Mouse (Mus musculus): ENCODE data around the gene Fam71e2. TPM values are rescaled to one million over a fixed set of nuclear protein-coding genes. Genes with fewer than 3 reads are reported as not detected.

Gene Fam71e2
- polyA plus RNA-seq, 1 experiment: 0.11 TPM

DNA sequence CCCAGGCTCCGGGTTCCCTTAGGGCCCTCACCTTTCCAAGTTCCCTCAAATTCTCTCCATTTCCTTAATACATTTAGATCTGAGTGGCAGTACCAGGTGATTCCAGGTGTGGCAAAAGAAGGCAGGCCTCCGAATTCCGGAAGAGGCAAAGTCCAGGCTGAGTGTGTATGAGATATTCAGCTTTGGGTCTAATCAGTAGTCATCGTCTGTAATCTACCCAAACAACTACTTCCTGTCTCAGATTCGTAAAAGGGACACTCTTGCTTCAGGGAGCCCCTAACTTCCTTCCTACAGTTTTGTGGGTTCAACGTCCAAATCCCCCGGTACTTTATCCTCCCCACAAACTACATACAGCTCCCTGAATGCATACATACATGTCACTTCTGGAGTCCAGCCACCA lies 45.9 kb downstream of the Fam71e2 start, which contains the start of gene Tmem150b:
TSS of gene Tmem150b (minus strand) at position 81 of the 400 bp plus-strand sequence.
- Histone ChIP-seq H3K4me3 (ENCODE audit: control insufficient read depth, insufficient read depth, low read length) (no peak within 1 kb of the TSS), H3K4me1 (replicated peaks; ENCODE audit: control insufficient read depth, insufficient read depth, low read length) (peaks cover 14% of the 10 kb centered on the region), H3K36me3 (ENCODE audit: control insufficient read depth, insufficient read depth, low read length) (no peaks in the 10 kb centered on the region), H3K27me3 (ENCODE audit: control insufficient read depth, insufficient read depth, low read length) (no peaks in the 10 kb centered on the region), H3K27ac (ENCODE audit: control insufficient read depth, insufficient read depth, low read length) (peak within 1 kb of the TSS; percentile 29; the same call in 1 of the 2 replicates)
- no peak for DNase-seq
- WGBS: 6% methylated on average over 7 of the region's 7 CpGs
- no peak for TF ChIP-seq POLR2A (IDR thresholded peaks at IDR 0.05; ENCODE audit: control insufficient read depth, extremely low read depth, insufficient read depth, low read length, poor library complexity)
- no peak for TF ChIP-seq CTCF (IDR thresholded peaks at IDR 0.05; ENCODE audit: borderline replicate concordance, control insufficient read depth, extremely low read depth, insufficient read depth, low read length, poor library complexity)

- no peaks in the 10 kb centered on the region for H3K36me3 ChIP-seq (ENCODE audit: control insufficient read depth, insufficient read depth, low read length)
- H3K27ac ChIP-seq (ENCODE audit: control insufficient read depth, insufficient read depth, low read length): no peak overlapping the region
- 9% methylated on average over 3 of the region's 3 CpGs for WGBS
- DNase-seq: no peak
- H3K4me3 ChIP-seq (ENCODE audit: control insufficient read depth, insufficient read depth, low read length): no peak overlapping the region
- no peak for TF ChIP-seq CTCF (IDR thresholded peaks at IDR 0.05; ENCODE audit: borderline replicate concordance, control insufficient read depth, extremely low read depth, insufficient read depth, low read length, poor library complexity)
- no peak for TF ChIP-seq POLR2A (IDR thresholded peaks at IDR 0.05; ENCODE audit: control insufficient read depth, extremely low read depth, insufficient read depth, low read length, poor library complexity)
- peaks cover 14% of the 10 kb centered on the region for H3K4me1 ChIP-seq (replicated peaks; ENCODE audit: control insufficient read depth, insufficient read depth, low read length)
- H3K27me3 ChIP-seq (ENCODE audit: control insufficient read depth, insufficient read depth, low read length): no peaks in the 10 kb centered on the region
Observed at GRCm38 (mm10) chr7:4724359-4724758, 46.7 kb downstream of the Fam71e2 start.

DNA sequence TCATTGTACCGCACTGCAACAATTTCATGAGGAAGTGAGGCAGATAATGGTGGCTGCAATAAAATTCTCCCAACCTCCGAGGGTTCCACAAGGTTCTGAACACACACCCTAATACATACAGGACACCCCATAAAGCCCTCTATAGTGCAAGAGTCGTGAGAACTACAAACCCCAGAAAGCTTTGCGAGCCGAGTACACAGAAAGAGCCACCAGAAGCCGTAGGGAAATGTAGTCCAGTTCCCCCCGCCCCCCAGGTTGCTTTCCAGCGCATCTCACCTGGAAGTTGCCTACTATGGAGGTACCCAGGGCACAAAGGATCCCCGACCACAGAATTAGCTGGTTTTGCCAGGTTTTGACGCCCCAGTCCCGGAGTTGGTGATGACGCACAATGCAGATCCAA lies 47.6 kb downstream of the Fam71e2 start:
- H3K27me3 ChIP-seq (ENCODE audit: control insufficient read depth, insufficient read depth, low read length): no peaks in the 10 kb centered on the region
- no peaks in the 10 kb centered on the region for H3K36me3 ChIP-seq (ENCODE audit: control insufficient read depth, insufficient read depth, low read length)
- DNase-seq: peak; percentile 27
- peaks cover 14% of the 10 kb centered on the region for H3K4me1 ChIP-seq (replicated peaks; ENCODE audit: control insufficient read depth, insufficient read depth, low read length)
- H3K4me3 ChIP-seq (ENCODE audit: control insufficient read depth, insufficient read depth, low read length): peak overlapping the region; percentile 32
- H3K27ac ChIP-seq (ENCODE audit: control insufficient read depth, insufficient read depth, low read length): no peak overlapping the region
- TF ChIP-seq CTCF (IDR thresholded peaks at IDR 0.05; ENCODE audit: borderline replicate concordance, control insufficient read depth, extremely low read depth, insufficient read depth, low read length, poor library complexity): no peak
- no peak for TF ChIP-seq POLR2A (IDR thresholded peaks at IDR 0.05; ENCODE audit: control insufficient read depth, extremely low read depth, insufficient read depth, low read length, poor library complexity)
- 46% methylated on average over 12 of the region's 12 CpGs for WGBS

DNA sequence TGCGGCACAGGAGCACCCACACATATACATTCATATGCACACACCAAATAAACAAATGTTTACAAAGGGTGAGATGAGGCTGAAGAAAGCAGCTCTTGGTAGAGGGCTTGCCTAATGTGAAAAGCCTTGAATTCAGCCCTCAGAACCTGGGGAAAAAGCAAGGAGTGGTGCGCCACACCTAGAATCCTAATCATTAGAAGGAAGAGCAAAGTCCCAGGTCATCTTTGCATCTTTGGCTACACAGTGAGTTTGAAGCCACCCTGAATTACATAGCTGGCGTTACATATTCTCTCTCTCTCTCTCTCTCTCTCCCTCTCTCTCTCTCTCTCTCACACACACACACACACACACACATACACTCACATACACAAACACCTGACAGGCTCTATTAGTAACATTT lies 51.8 kb downstream of the Fam71e2 start:
- TF ChIP-seq POLR2A (IDR thresholded peaks at IDR 0.05; ENCODE audit: control insufficient read depth, extremely low read depth, insufficient read depth, low read length, poor library complexity) (no peak), CTCF (IDR thresholded peaks at IDR 0.05; ENCODE audit: borderline replicate concordance, control insufficient read depth, extremely low read depth, insufficient read depth, low read length, poor library complexity) (no peak)
- Histone ChIP-seq H3K27ac (ENCODE audit: control insufficient read depth, insufficient read depth, low read length) (no peak overlapping the region), H3K27me3 (ENCODE audit: control insufficient read depth, insufficient read depth, low read length) (no peaks in the 10 kb centered on the region), H3K4me3 (ENCODE audit: control insufficient read depth, insufficient read depth, low read length) (no peak overlapping the region), H3K4me1 (replicated peaks; ENCODE audit: control insufficient read depth, insufficient read depth, low read length) (peaks cover 7% of the 10 kb centered on the region), H3K36me3 (ENCODE audit: control insufficient read depth, insufficient read depth, low read length) (no peaks in the 10 kb centered on the region)
- no peak for DNase-seq
- 100% methylated on average over 3 of the region's 3 CpGs for WGBS

GRCm38 (mm10) chr7:4716955-4717354 lies 54.1 kb downstream of the Fam71e2 start:
- 83% methylated on average over 6 of the region's 6 CpGs for WGBS
- H3K27me3 ChIP-seq (ENCODE audit: control insufficient read depth, insufficient read depth, low read length): no peaks in the 10 kb centered on the region
- no peak for DNase-seq

DNA sequence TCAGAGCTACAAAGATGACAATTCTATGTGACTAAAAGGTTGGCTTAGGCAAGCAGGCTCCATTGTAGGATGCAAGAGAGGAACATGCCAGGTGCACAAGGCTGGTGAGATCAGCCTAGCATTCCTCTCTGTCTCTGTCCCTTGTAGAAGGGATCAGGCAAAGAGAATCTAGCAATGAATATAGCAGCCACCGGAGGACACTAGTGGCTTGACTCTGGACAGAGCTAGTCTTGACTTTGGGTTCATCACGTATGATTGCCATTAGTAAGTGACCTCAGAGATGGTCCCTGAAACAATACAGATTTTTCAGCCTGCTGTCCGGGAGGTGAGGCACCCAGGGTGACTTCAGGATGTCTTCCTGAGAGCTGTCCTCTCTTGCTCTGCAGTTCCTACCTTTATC lies 58.5 kb downstream of the Fam71e2 start:
- H3K4me3 ChIP-seq (ENCODE audit: control insufficient read depth, insufficient read depth, low read length): no peak overlapping the region
- no peaks in the 10 kb centered on the region for H3K27me3 ChIP-seq (ENCODE audit: control insufficient read depth, insufficient read depth, low read length)
- no peaks in the 10 kb centered on the region for H3K4me1 ChIP-seq (replicated peaks; ENCODE audit: control insufficient read depth, insufficient read depth, low read length)
- H3K27ac ChIP-seq (ENCODE audit: control insufficient read depth, insufficient read depth, low read length): no peak overlapping the region
- no peak for TF ChIP-seq POLR2A (IDR thresholded peaks at IDR 0.05; ENCODE audit: control insufficient read depth, extremely low read depth, insufficient read depth, low read length, poor library complexity)
- TF ChIP-seq CTCF (IDR thresholded peaks at IDR 0.05; ENCODE audit: borderline replicate concordance, control insufficient read depth, extremely low read depth, insufficient read depth, low read length, poor library complexity): no peak
- no peak for DNase-seq
- WGBS: 91% methylated on average over 3 of the region's 3 CpGs
- H3K36me3 ChIP-seq (ENCODE audit: control insufficient read depth, insufficient read depth, low read length): no peaks in the 10 kb centered on the region

More at GRCm38 (mm10) chr7:4716955-4717354, 54.1 kb downstream of the Fam71e2 start:
- Histone ChIP-seq H3K4me3 (ENCODE audit: control insufficient read depth, insufficient read depth, low read length) (no peak overlapping the region), H3K4me1 (replicated peaks; ENCODE audit: control insufficient read depth, insufficient read depth, low read length) (no peaks in the 10 kb centered on the region), H3K36me3 (ENCODE audit: control insufficient read depth, insufficient read depth, low read length) (no peaks in the 10 kb centered on the region), H3K27ac (ENCODE audit: control insufficient read depth, insufficient read depth, low read length) (no peak overlapping the region)
- TF ChIP-seq POLR2A (IDR thresholded peaks at IDR 0.05; ENCODE audit: control insufficient read depth, extremely low read depth, insufficient read depth, low read length, poor library complexity) (no peak), CTCF (IDR thresholded peaks at IDR 0.05; ENCODE audit: borderline replicate concordance, control insufficient read depth, extremely low read depth, insufficient read depth, low read length, poor library complexity) (no peak)

- no peak for DNase-seq
Observed at GRCm38 (mm10) chr7:4705098-4705497, 66.0 kb downstream of the Fam71e2 start.

More at GRCm38 (mm10) chr7:4705098-4705497, 66.0 kb downstream of the Fam71e2 start:
- Histone ChIP-seq H3K27me3 (ENCODE audit: control insufficient read depth, insufficient read depth, low read length) (no peaks in the 10 kb centered on the region), H3K36me3 (ENCODE audit: control insufficient read depth, insufficient read depth, low read length) (no peaks in the 10 kb centered on the region), H3K4me1 (replicated peaks; ENCODE audit: control insufficient read depth, insufficient read depth, low read length) (no peaks in the 10 kb centered on the region), H3K4me3 (ENCODE audit: control insufficient read depth, insufficient read depth, low read length) (no peak overlapping the region), H3K27ac (ENCODE audit: control insufficient read depth, insufficient read depth, low read length) (no peak overlapping the region)
- TF ChIP-seq CTCF (IDR thresholded peaks at IDR 0.05; ENCODE audit: borderline replicate concordance, control insufficient read depth, extremely low read depth, insufficient read depth, low read length, poor library complexity) (peak; percentile 44; the same call in 1 of the 2 replicates), POLR2A (IDR thresholded peaks at IDR 0.05; ENCODE audit: control insufficient read depth, extremely low read depth, insufficient read depth, low read length, poor library complexity) (no peak)
- WGBS: 43% methylated on average over 18 of the region's 18 CpGs

Other genes starting within 250 kb of the Fam71e2 start
- gene Tnni3, start 247.1 kb downstream of the Fam71e2 start, polyA plus RNA-seq (2012; rRNA removed): 79.0 and 1,187 TPM in 2 replicates
- 8.3 and 9.8 TPM in 2 replicates for gene Dnaaf3, start 238.8 kb downstream of the Fam71e2 start, polyA plus RNA-seq (2012; rRNA removed)
- gene Syt5, start 223.8 kb downstream of the Fam71e2 start, polyA plus RNA-seq (2012; rRNA removed): 0.39 and 0.54 TPM in 2 replicates
- 0.11 and 0.15 TPM in 2 replicates for gene Ptprh, start 167.3 kb downstream of the Fam71e2 start, polyA plus RNA-seq (2012; rRNA removed)
- 103 and 113 TPM in 2 replicates for gene Tmem86b, start 139.9 kb downstream of the Fam71e2 start, polyA plus RNA-seq (2012; rRNA removed)
- 419 and 475 TPM in 2 replicates for gene Ppp6r1, start 112.3 kb downstream of the Fam71e2 start, polyA plus RNA-seq (2012; rRNA removed)
- 53.0 and 55.4 TPM in 2 replicates for gene Hspbp1, start 86.2 kb downstream of the Fam71e2 start, polyA plus RNA-seq (2012; rRNA removed)
- gene Brsk1, start 80.7 kb downstream of the Fam71e2 start, polyA plus RNA-seq (2012; rRNA removed): 0.71 and 0.84 TPM in 2 replicates
- gene Tmem150b, start 46.1 kb downstream of the Fam71e2 start, polyA plus RNA-seq (2012; rRNA removed): 2.2 and 3.7 TPM in 2 replicates
- gene Kmt5c, start 31.2 kb downstream of the Fam71e2 start, polyA plus RNA-seq (2012; rRNA removed): 224 and 250 TPM in 2 replicates
- 36.6 and 47.7 TPM in 2 replicates for gene Cox6b2, start 18.2 kb downstream of the Fam71e2 start, polyA plus RNA-seq (2012; rRNA removed)
- 0.13 and 0.32 TPM in 2 replicates for gene Il11, start 11.6 kb upstream of the Fam71e2 start, polyA plus RNA-seq (2012; rRNA removed)
- not detected in 2 replicates for gene Tmem190, start 11.6 kb upstream of the Fam71e2 start, polyA plus RNA-seq (2012; rRNA removed)
- 18.1 and 23.5 TPM in 2 replicates for gene Tmem238, start 18.4 kb upstream of the Fam71e2 start, polyA plus RNA-seq (2012; rRNA removed)
- gene Rpl28, start 21.6 kb upstream of the Fam71e2 start, polyA plus RNA-seq (2012; rRNA removed): 367 and 512 TPM in 2 replicates
- gene Ube2s, start 41.3 kb upstream of the Fam71e2 start, polyA plus RNA-seq (2012; rRNA removed): 970 and 1,071 TPM in 2 replicates
- gene Shisa7, start 73.4 kb upstream of the Fam71e2 start, polyA plus RNA-seq (2012; rRNA removed): 0.48 and 0.74 TPM in 2 replicates
- 21.8 and 23.6 TPM in 2 replicates for gene Isoc2b, start 99.0 kb upstream of the Fam71e2 start, polyA plus RNA-seq (2012; rRNA removed)
- 20.3 and 20.5 TPM in 2 replicates for gene Isoc2a, start 105.9 kb upstream of the Fam71e2 start, polyA plus RNA-seq (2012; rRNA removed)
- gene Gm36210, start 135.2 kb upstream of the Fam71e2 start, polyA plus RNA-seq (2012; rRNA removed): 0.15 and 0.17 TPM in 2 replicates
- 40.2 and 51.2 TPM in 2 replicates for gene Zfp628, start 143.9 kb upstream of the Fam71e2 start, polyA plus RNA-seq (2012; rRNA removed)
- 4.4 and 5.9 TPM in 2 replicates for gene Nat14, start 150.7 kb upstream of the Fam71e2 start, polyA plus RNA-seq (2012; rRNA removed)
- 1.0 and 1.1 TPM in 2 replicates for gene Ssc5d, start 154.5 kb upstream of the Fam71e2 start, polyA plus RNA-seq (2012; rRNA removed)
- gene Sbk2, start 193.1 kb upstream of the Fam71e2 start, polyA plus RNA-seq (2012; rRNA removed): 1.5 and 5.4 TPM in 2 replicates
- 0.36 and 3.7 TPM in 2 replicates for gene Sbk3, start 199.9 kb upstream of the Fam71e2 start, polyA plus RNA-seq (2012; rRNA removed)
- 125 and 133 TPM in 2 replicates for gene Zfp579, start 224.9 kb upstream of the Fam71e2 start, polyA plus RNA-seq (2012; rRNA removed)
- gene Zfp524, start 243.1 kb upstream of the Fam71e2 start, polyA plus RNA-seq (2012; rRNA removed): 52.2 and 54.6 TPM in 2 replicates
- gene Fiz1, start 243.4 kb upstream of the Fam71e2 start, polyA plus RNA-seq (2012; rRNA removed): 79.3 and 85.2 TPM in 2 replicates
- gene Gm44973, start 244.2 kb upstream of the Fam71e2 start, polyA plus RNA-seq (2012; rRNA removed): not detected in 2 replicates
- 105 and 120 TPM in 2 replicates for gene Zfp865, start 249.1 kb upstream of the Fam71e2 start, polyA plus RNA-seq (2012; rRNA removed)
- 0.52 and 0.97 TPM in 2 replicates for gene Ccdc106, start 249.3 kb upstream of the Fam71e2 start, polyA plus RNA-seq (2012; rRNA removed)